8 mouse cellular contexts compared by ENCODE assay signal in genomic region chr8:56616260-56616659, GRCm38 (mm10).
DNase-seq lines count a peak whose midpoint lies in the region; ATAC-seq and TF ChIP-seq lines count a peak whose summit lies in the region.

No protein-coding gene starts in this region.

- H3K27ac ChIP-seq in forebrain, embryonic 11.5 days (ENCODE audit: low read depth, low read length) = no peak overlapping the region
- no peak overlapping the region for H3K27ac ChIP-seq in forebrain, embryonic 16.5 days (ENCODE audit: low read length)
- no peak overlapping the region for H3K27ac ChIP-seq in midbrain, embryonic 14.5 days (replicated peaks; ENCODE audit: low read depth, low read length)
- no peak overlapping the region for H3K27ac ChIP-seq in midbrain, embryonic 15.5 days
- no peak overlapping the region for H3K27ac ChIP-seq in small intestine, adult 2 months (ENCODE audit: insufficient read depth, low read depth, low read length)

- peaks cover 3% of the 10 kb centered on the region; the same call in 1 of the 2 replicates for H3K4me1 ChIP-seq in forebrain, embryonic 11.5 days (replicated peaks; ENCODE audit: control insufficient read depth, insufficient read depth, low read length)
- 0 out of 2 replicates have a peak, but pooled peaks cover 2% of the 10 kb centered on the region for H3K4me1 ChIP-seq in forebrain, embryonic 16.5 days (replicated peaks; ENCODE audit: control insufficient read depth, insufficient read depth, low read length)
- H3K4me1 ChIP-seq in midbrain, embryonic 14.5 days (ENCODE audit: control insufficient read depth, insufficient read depth, low read length) = 0 out of 2 replicates have a peak, but pooled peaks cover 3% of the 10 kb centered on the region
- peaks cover 8% of the 10 kb centered on the region; the same call in 1 of the 2 replicates for H3K4me1 ChIP-seq in midbrain, embryonic 15.5 days
- peaks cover 5% of the 10 kb centered on the region; the same call in 1 of the 2 replicates for H3K4me1 ChIP-seq in small intestine, adult 2 months (ENCODE audit: control insufficient read depth, insufficient read depth, insufficient read length, low read length)

- 0 out of 2 replicates have a peak, but pooled peaks have one; percentile 34 for ATAC-seq in forebrain, embryonic 11.5 days (replicated peaks; ENCODE audit: low FRiP score)
- ATAC-seq in forebrain, embryonic 16.5 days = no peak
- no peak for ATAC-seq in midbrain, embryonic 14.5 days (ENCODE audit: low FRiP score, low TSS enrichment)
- no peak for ATAC-seq in midbrain, embryonic 15.5 days (replicated peaks)

- H3K4me3 ChIP-seq in forebrain, embryonic 11.5 days (ENCODE audit: low read depth, low read length) = no peak overlapping the region
- no peak overlapping the region for H3K4me3 ChIP-seq in forebrain, embryonic 16.5 days (replicated peaks; ENCODE audit: low read length)
- H3K4me3 ChIP-seq in midbrain, embryonic 14.5 days (replicated peaks; ENCODE audit: low read depth, low read length) = no peak overlapping the region
- H3K4me3 ChIP-seq in midbrain, embryonic 15.5 days = no peak overlapping the region
- no peak overlapping the region for H3K4me3 ChIP-seq in small intestine, adult 2 months (ENCODE audit: low read depth, low read length)

- no peaks in the 10 kb centered on the region for H3K36me3 ChIP-seq in forebrain, embryonic 11.5 days (ENCODE audit: control insufficient read depth, insufficient read depth, low read length)
- no peaks in the 10 kb centered on the region for H3K36me3 ChIP-seq in forebrain, embryonic 16.5 days (ENCODE audit: control insufficient read depth, insufficient read depth)
- H3K36me3 ChIP-seq in midbrain, embryonic 14.5 days (ENCODE audit: control insufficient read depth, insufficient read depth, low read length) = no peaks in the 10 kb centered on the region
- no peaks in the 10 kb centered on the region for H3K36me3 ChIP-seq in midbrain, embryonic 15.5 days (replicated peaks)
- H3K36me3 ChIP-seq in small intestine, adult 2 months (ENCODE audit: control insufficient read depth, insufficient read depth, low read length) = no peaks in the 10 kb centered on the region

- no peak for TF ChIP-seq POLR2A in small intestine, adult 2 months (IDR thresholded peaks at IDR 0.05; ENCODE audit: low read depth, low read length)

- no peak overlapping the region for H3K9ac ChIP-seq in forebrain, embryonic 11.5 days (ENCODE audit: low read length)
- no peak overlapping the region for H3K9ac ChIP-seq in forebrain, embryonic 16.5 days (replicated peaks; ENCODE audit: low read depth, low read length)
- no peak overlapping the region for H3K9ac ChIP-seq in midbrain, embryonic 14.5 days (replicated peaks; ENCODE audit: low read length)
- H3K9ac ChIP-seq in midbrain, embryonic 15.5 days = no peak overlapping the region

- DNase-seq in forebrain, embryonic 11.5 days (ENCODE audit: low spot score) = peak; percentile 72
- peak; percentile 42 for DNase-seq in midbrain, embryonic 14.5 days
- DNase-seq in adrenal gland, postnatal 36 days = peak; percentile 33 to 61
- DNase-seq in kidney, postnatal 14 days = peak; percentile 21
- no peak for DNase-seq in layer of hippocampus, adult 9-10 months (ENCODE audit: low spot score)

- 28% methylated on average over 7 of the region's 7 CpGs for WGBS in forebrain, embryonic 11.5 days
- WGBS in forebrain, embryonic 16.5 days = 28% methylated on average over 7 of the region's 7 CpGs
- WGBS in midbrain, embryonic 14.5 days = 31% methylated on average over 7 of the region's 7 CpGs
- WGBS in midbrain, embryonic 15.5 days = 31% methylated on average over 7 of the region's 7 CpGs
- 35% methylated on average over 7 of the region's 7 CpGs for WGBS in small intestine, adult 2 months

- H3K9me3 ChIP-seq in forebrain, embryonic 11.5 days (ENCODE audit: control insufficient read depth, low read length) = no peaks in the 10 kb centered on the region
- no peaks in the 10 kb centered on the region for H3K9me3 ChIP-seq in forebrain, embryonic 16.5 days (ENCODE audit: control insufficient read depth, low read length)
- no peaks in the 10 kb centered on the region for H3K9me3 ChIP-seq in midbrain, embryonic 14.5 days (ENCODE audit: control insufficient read depth, low read length)
- H3K9me3 ChIP-seq in midbrain, embryonic 15.5 days = no peaks in the 10 kb centered on the region

- TF ChIP-seq CTCF in small intestine, adult 2 months (IDR thresholded peaks at IDR 0.05; ENCODE audit: extremely low read depth, insufficient read length, insufficient replicate concordance, low read depth, low read length) = peak; percentile 84; the same call in 1 of the 2 replicates

- H3K27me3 ChIP-seq in forebrain, embryonic 11.5 days (ENCODE audit: control insufficient read depth, insufficient read depth, low read length) = peaks cover 13% of the 10 kb centered on the region
- H3K27me3 ChIP-seq in forebrain, embryonic 16.5 days (replicated peaks; ENCODE audit: control insufficient read depth, insufficient read depth, low read length) = peaks cover 18% of the 10 kb centered on the region
- peaks cover 23% of the 10 kb centered on the region for H3K27me3 ChIP-seq in midbrain, embryonic 14.5 days (ENCODE audit: control insufficient read depth, insufficient read depth, low read length)
- peaks cover 11% of the 10 kb centered on the region for H3K27me3 ChIP-seq in midbrain, embryonic 15.5 days (replicated peaks)
- no peaks in the 10 kb centered on the region for H3K27me3 ChIP-seq in small intestine, adult 2 months (ENCODE audit: control insufficient read depth, insufficient read depth, low read length)

- no peak overlapping the region for H3K4me2 ChIP-seq in forebrain, embryonic 11.5 days (ENCODE audit: low read depth, low read length, severe bottlenecking)
- no peak overlapping the region for H3K4me2 ChIP-seq in forebrain, embryonic 16.5 days (ENCODE audit: low read length)
- H3K4me2 ChIP-seq in midbrain, embryonic 14.5 days (ENCODE audit: low read length) = no peak overlapping the region
- no peak overlapping the region for H3K4me2 ChIP-seq in midbrain, embryonic 15.5 days
